Mouse (Mus musculus) liver, postnatal 0 days (tissue): ENCODE measurements around the gene Cd160.

Experiments
- CTCF ChIP-seq: sonication (generic); IDR thresholded peaks from 2 replicates; pipeline ENCODE4 v1.5.1; 2016; ENCODE audit warnings: antibody characterized with exemption, low read depth
- EP300 ChIP-seq: IDR thresholded peaks from 2 replicates; pipeline ENCODE4 v1.6.1; 2016; ENCODE audit warnings: antibody characterized with exemption, low read depth, mild to moderate bottlenecking

GRCm38 (mm10) chr3:96787784-96788183, 41.4 kb downstream of the Cd160 start:
- TF ChIP-seq CTCF (0 out of 2 replicates have a peak, but pooled peaks have one; percentile 2), EP300 (no peak)
